Mouse (Mus musculus): Measurements from ENCODE around the gene Marc1. TPM values are rescaled to one million over a fixed set of nuclear protein-coding genes. Genes with fewer than 3 reads are reported as not detected.

Gene Marc1
- total and polyA plus RNA-seq, 2 experiments from 2014 or later: 0.21 to 0.33 TPM

DNA sequence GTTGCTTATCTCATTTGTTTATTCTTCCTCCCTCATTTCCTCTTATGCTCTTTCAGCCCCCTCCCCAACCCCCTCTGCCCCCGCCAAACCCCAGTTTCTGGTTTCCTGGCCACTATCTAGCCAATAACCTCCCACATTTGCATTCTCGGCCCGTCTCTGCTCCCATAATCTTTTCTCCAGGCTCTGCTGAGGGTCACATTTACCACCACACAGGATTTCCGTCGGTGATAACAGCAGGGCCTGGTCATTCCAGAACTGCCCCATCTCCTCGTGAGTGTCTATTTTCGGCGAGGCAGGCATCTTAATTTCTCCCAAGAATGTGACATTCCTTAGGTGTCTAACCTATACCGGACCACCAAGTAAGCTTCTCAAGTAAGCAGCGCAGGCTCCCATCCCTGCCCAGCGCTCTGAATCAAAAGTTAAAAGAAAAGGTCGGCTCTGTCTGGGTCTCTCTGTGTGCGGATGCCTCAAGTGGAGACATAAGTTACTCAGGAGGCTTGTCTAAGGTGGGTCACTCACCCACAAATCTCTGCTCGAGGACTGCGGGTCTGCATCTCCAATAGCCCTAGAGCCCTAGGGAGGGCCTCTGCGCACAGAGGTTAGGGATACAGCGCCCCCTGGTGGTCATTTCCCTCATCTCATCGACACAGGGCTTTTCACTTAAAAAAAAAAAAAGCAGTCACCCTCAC lies 39.8 kb downstream of the Marc1 start:
- Histone ChIP-seq H3K4me3 (ENCODE audit: low read length) (no peak overlapping the region), H3K4me1 (ENCODE audit: insufficient read depth, low read length) (no peaks in the 10 kb centered on the region), H3K4me2 (ENCODE audit: low read depth, low read length) (peak overlapping the region; percentile 33), H3K27me3 (ENCODE audit: insufficient read depth, low read length) (no peaks in the 10 kb centered on the region), H3K27ac (no peak overlapping the region), H3K9ac (replicated peaks; ENCODE audit: low read length) (no peak overlapping the region), H3K9me3 (ENCODE audit: low read length) (no peaks in the 10 kb centered on the region), H3K36me3 (ENCODE audit: insufficient read depth, low read length) (no peaks in the 10 kb centered on the region)
- DNase-seq (ENCODE audit: low spot score): peak; percentile 84
- peak; percentile 85 for TF ChIP-seq CTCF (IDR thresholded peaks at IDR 0.05; ENCODE audit: low read depth)
- WGBS: 29% methylated on average over 18 of the region's 18 CpGs
- peak; percentile 69; the same call in 1 of the 2 replicates for ATAC-seq

DNA sequence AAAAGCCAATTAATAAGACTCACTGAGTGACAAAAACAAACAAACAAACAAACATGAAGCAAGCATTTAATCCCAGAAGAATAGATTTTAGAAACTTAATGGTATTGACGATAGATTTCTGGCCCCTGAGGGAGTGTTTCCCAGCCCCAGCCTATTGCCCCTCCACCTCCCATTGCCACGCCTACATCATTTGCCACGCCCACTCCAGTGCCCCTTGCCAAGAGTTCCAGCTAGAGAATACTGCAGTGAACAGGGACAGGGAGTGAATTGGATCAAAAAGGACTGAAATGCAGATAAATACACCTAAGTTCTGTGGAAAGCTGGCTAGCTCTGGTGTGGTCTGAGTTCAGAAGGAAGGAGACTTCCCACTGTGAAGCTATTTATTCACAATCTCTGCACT lies 47.2 kb downstream of the Marc1 start:
- no peak overlapping the region for H3K27ac ChIP-seq
- no peak overlapping the region for H3K4me2 ChIP-seq (ENCODE audit: low read depth, low read length)
- H3K4me1 ChIP-seq (ENCODE audit: insufficient read depth, low read length): no peaks in the 10 kb centered on the region
- no peaks in the 10 kb centered on the region for H3K27me3 ChIP-seq (ENCODE audit: insufficient read depth, low read length)
- H3K36me3 ChIP-seq (ENCODE audit: insufficient read depth, low read length): no peaks in the 10 kb centered on the region
- no peak overlapping the region for H3K9ac ChIP-seq (replicated peaks; ENCODE audit: low read length)
- TF ChIP-seq CTCF (IDR thresholded peaks at IDR 0.05; ENCODE audit: low read depth): no peak
- no peak for DNase-seq (ENCODE audit: low spot score)
- H3K9me3 ChIP-seq (ENCODE audit: low read length): no peaks in the 10 kb centered on the region
- 32% methylated on average over 3 of the region's 3 CpGs for WGBS
- H3K4me3 ChIP-seq (ENCODE audit: low read length): no peak overlapping the region
- no peak for ATAC-seq

DNA sequence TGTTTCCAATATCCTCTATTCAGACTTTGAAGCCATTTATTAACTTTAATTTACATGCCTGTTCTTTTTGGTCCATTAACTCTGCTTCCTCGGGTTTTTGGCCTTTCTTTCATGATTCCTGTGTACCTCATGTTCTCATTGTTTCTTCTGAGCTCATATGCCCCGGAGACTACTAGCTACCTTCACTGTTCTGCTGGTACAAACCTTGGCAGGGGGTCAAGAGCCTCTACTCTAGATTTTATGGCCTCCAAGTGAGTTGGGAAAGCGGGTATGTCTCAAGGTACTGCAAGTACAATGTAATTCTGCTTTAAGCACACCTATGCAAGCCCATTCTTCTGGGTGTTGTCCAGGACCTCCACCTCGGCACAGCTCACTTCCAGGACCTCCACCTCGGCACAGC lies 48.2 kb downstream of the Marc1 start:
- Histone ChIP-seq H3K27ac (no peak overlapping the region), H3K4me3 (ENCODE audit: low read length) (no peak overlapping the region), H3K9me3 (ENCODE audit: low read length) (no peaks in the 10 kb centered on the region), H3K4me1 (ENCODE audit: insufficient read depth, low read length) (no peaks in the 10 kb centered on the region), H3K36me3 (ENCODE audit: insufficient read depth, low read length) (no peaks in the 10 kb centered on the region), H3K9ac (replicated peaks; ENCODE audit: low read length) (no peak overlapping the region), H3K4me2 (ENCODE audit: low read depth, low read length) (no peak overlapping the region), H3K27me3 (ENCODE audit: insufficient read depth, low read length) (no peaks in the 10 kb centered on the region)
- DNase-seq (ENCODE audit: low spot score) (no peak), ATAC-seq (no peak)
- WGBS: 71% methylated on average over 5 of the region's 5 CpGs
- TF ChIP-seq CTCF (IDR thresholded peaks at IDR 0.05; ENCODE audit: low read depth): no peak

DNA sequence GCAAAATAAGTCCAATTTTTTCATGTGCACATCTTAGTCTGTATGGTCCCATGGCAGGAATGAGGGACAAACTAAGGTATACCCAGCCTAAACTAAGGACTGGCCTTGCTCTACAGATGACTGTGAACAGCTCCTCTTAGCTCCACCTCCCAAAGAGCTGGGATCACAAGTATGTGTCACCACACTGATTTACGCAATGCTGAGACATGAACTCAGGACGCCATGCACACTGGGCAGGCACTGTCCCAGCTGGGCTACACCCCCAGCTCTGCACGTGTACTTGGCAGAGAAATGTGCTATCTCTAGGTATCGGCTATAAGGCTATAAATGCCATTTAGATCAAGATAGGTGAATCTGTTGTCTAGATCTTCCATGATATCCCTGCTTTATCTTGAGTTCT lies 49.1 kb downstream of the Marc1 start:
- H3K27me3 ChIP-seq (ENCODE audit: insufficient read depth, low read length): no peaks in the 10 kb centered on the region
- no peak for TF ChIP-seq CTCF (IDR thresholded peaks at IDR 0.05; ENCODE audit: low read depth)
- H3K9me3 ChIP-seq (ENCODE audit: low read length): no peaks in the 10 kb centered on the region
- WGBS: 82% methylated on average over 4 of the region's 4 CpGs
- H3K4me1 ChIP-seq (ENCODE audit: insufficient read depth, low read length): no peaks in the 10 kb centered on the region
- H3K4me3 ChIP-seq (ENCODE audit: low read length): no peak overlapping the region
- no peak for ATAC-seq
- no peaks in the 10 kb centered on the region for H3K36me3 ChIP-seq (ENCODE audit: insufficient read depth, low read length)
- DNase-seq (ENCODE audit: low spot score): no peak
- no peak overlapping the region for H3K4me2 ChIP-seq (ENCODE audit: low read depth, low read length)
- H3K27ac ChIP-seq: no peak overlapping the region
- no peak overlapping the region for H3K9ac ChIP-seq (replicated peaks; ENCODE audit: low read length)

DNA sequence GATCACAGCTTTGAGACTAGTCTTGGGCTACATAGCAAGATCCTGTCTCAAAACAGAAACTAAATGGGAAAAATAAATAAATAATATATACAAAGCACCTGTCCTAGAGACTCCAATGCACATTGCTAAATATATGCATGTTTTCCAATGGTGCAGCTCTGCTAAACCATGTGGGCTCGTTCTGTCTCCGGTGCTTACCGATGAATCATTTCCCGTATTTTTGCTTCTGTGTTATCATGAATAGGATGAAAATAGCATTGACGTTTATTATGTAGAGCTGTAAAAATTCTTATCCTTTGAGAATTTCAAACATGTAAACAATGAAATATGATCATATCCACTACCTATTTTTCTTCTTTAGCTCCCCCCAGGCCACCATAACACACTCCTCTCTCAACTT lies 58.4 kb downstream of the Marc1 start:
- no peaks in the 10 kb centered on the region for H3K36me3 ChIP-seq (ENCODE audit: insufficient read depth, low read length)
- DNase-seq (ENCODE audit: low spot score) (no peak), ATAC-seq (no peak)
- no peak overlapping the region for H3K4me3 ChIP-seq (ENCODE audit: low read length)
- H3K4me1 ChIP-seq (ENCODE audit: insufficient read depth, low read length): no peaks in the 10 kb centered on the region
- 90% methylated on average over 5 of the region's 5 CpGs for WGBS
- no peak overlapping the region for H3K4me2 ChIP-seq (ENCODE audit: low read depth, low read length)
- no peak overlapping the region for H3K27ac ChIP-seq
- H3K27me3 ChIP-seq (ENCODE audit: insufficient read depth, low read length): no peaks in the 10 kb centered on the region
- no peak for TF ChIP-seq CTCF (IDR thresholded peaks at IDR 0.05; ENCODE audit: low read depth)
- H3K9ac ChIP-seq (replicated peaks; ENCODE audit: low read length): no peak overlapping the region
- no peaks in the 10 kb centered on the region for H3K9me3 ChIP-seq (ENCODE audit: low read length)

DNA sequence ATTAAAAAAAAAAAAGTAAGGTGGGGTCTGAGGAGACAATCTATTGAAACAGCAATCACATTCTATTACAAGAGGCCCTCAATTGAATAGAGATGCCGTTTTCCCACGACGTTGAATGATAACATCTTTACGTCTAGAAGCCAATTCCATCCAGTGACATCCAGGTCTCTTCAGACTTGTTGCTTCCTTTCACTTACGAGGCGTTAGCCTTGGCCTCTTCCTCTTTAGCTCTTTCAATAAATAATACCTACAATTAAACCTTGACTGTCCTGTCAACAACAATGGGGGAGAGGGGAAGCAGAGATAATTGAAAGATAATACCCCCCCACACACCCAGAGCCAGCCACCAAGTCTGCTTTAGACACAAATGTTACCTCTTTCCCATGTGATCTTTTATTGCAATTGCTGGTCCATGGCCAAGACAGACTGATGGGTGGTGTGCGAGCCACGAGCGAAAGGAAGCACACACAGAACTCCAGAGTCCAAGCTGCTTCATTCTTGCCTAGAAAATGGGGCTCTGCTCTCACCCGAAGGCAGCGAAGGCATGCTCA lies 60.9 kb downstream of the Marc1 start:
- no peak for TF ChIP-seq CTCF (IDR thresholded peaks at IDR 0.05; ENCODE audit: low read depth)
- Histone ChIP-seq H3K27ac (no peak overlapping the region), H3K4me1 (ENCODE audit: insufficient read depth, low read length) (no peaks in the 10 kb centered on the region), H3K4me2 (ENCODE audit: low read depth, low read length) (no peak overlapping the region), H3K9ac (replicated peaks; ENCODE audit: low read length) (no peak overlapping the region), H3K36me3 (ENCODE audit: insufficient read depth, low read length) (no peaks in the 10 kb centered on the region), H3K4me3 (ENCODE audit: low read length) (no peak overlapping the region), H3K9me3 (ENCODE audit: low read length) (no peaks in the 10 kb centered on the region), H3K27me3 (ENCODE audit: insufficient read depth, low read length) (no peaks in the 10 kb centered on the region; the same call in 1 of the 2 replicates)
- ATAC-seq (no peak), DNase-seq (ENCODE audit: low spot score) (no peak)
- WGBS: 79% methylated on average over 11 of the region's 11 CpGs

DNA sequence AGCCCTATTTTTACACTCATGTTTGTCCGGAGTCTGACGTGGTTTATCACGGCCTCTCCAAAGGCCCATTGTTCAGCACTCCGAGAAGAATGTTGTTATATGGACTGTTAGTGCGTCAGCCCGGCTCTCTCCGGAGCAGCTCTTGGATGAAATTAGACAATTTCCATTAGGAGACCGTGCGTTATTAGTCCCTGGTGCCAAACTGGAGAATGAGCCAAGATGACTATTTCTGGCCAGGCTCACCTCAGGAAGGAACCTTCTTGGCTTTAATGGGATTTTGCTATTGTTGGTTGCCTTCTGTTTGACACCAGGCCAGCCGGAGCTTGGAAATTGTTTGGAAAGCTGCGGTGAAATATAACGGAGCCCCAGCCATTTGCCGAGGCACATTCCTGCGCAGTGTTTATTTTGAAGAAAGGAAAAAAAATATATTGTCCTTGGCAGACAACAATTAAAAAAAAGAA lies 62.4 kb downstream of the Marc1 start:
- 0 out of 2 replicates have a peak overlapping the region, but pooled peaks have one; percentile 28 for H3K4me2 ChIP-seq (ENCODE audit: low read depth, low read length)
- TF ChIP-seq CTCF (IDR thresholded peaks at IDR 0.05; ENCODE audit: low read depth): no peak
- 35% methylated on average over 14 of the region's 14 CpGs for WGBS

More for the DNA sequence above, 62.4 kb downstream of the Marc1 start:
- Histone ChIP-seq H3K9me3 (ENCODE audit: low read length) (no peaks in the 10 kb centered on the region), H3K9ac (replicated peaks; ENCODE audit: low read length) (no peak overlapping the region), H3K36me3 (ENCODE audit: insufficient read depth, low read length) (no peaks in the 10 kb centered on the region), H3K4me1 (ENCODE audit: insufficient read depth, low read length) (no peaks in the 10 kb centered on the region), H3K27ac (no peak overlapping the region), H3K27me3 (ENCODE audit: insufficient read depth, low read length) (no peaks in the 10 kb centered on the region; the same call in 1 of the 2 replicates), H3K4me3 (ENCODE audit: low read length) (no peak overlapping the region)
- peak; percentile 28 for DNase-seq (ENCODE audit: low spot score)
- ATAC-seq: no peak

All from hindbrain, postnatal 0 days (tissue).